Mouse (Mus musculus) intestine, embryonic 14.5 days (tissue): ENCODE measurements around the gene Gpam. TPM values are rescaled to one million over a fixed set of nuclear protein-coding genes. Genes with fewer than 3 reads are reported as not detected.

Experiments
- ATAC-seq: fragments of 200-750 bp; cut with Nextera tagmentation; replicated peaks from 2 replicates; pipeline ENCODE4 v1.8.0; 2017; ENCODE audit warnings: low read depth, moderate number of reproducible peaks, moderate TSS enrichment, moderate library complexity; ENCODE audit not compliant: low FRiP score, low TSS enrichment
- DNase-seq: peaks from one replicate; pipeline ENCODE4 v3.0.0-alpha.2; 2018; ENCODE audit warnings: low spot score
- H3K27ac ChIP-seq: fragments of 300-500 bp; sonication (generic); 2 replicates; pipeline ENCODE4 v1.5.1; 2014; ENCODE audit warnings: low read depth, mild to moderate bottlenecking, control low read depth
- H3K27me3 ChIP-seq: fragments of 300-500 bp; sonication (generic); replicated peaks from 2 replicates; pipeline ENCODE4 v1.6.1; 2014; ENCODE audit warnings: low read length, control low read depth; ENCODE audit not compliant: control insufficient read depth, insufficient read depth
- H3K36me3 ChIP-seq: fragments of 300-500 bp; sonication (generic); 2 replicates; pipeline ENCODE4 v1.6.1; 2014; ENCODE audit warnings: low read length, control low read depth; ENCODE audit not compliant: control insufficient read depth, insufficient read depth
- H3K4me1 ChIP-seq: fragments of 300-500 bp; sonication (generic); replicated peaks from 2 replicates; pipeline ENCODE4 v1.6.1; 2014; ENCODE audit warnings: low read length, control low read depth, mixed read lengths; ENCODE audit not compliant: control insufficient read depth, insufficient read depth
- H3K4me2 ChIP-seq: fragments of 300-500 bp; sonication (generic); 2 replicates; pipeline ENCODE4 v1.6.1; 2014; ENCODE audit warnings: low read length
- H3K4me3 ChIP-seq: fragments of 300-500 bp; sonication (generic); 2 replicates; pipeline ENCODE4 v1.5.1; 2014; ENCODE audit warnings: low read depth, low read length, control low read depth, mixed read lengths
- H3K9ac ChIP-seq: fragments of 300-500 bp; sonication (generic); 2 replicates; pipeline ENCODE4 v1.6.1; 2014; ENCODE audit warnings: mild to moderate bottlenecking, low read length
- H3K9me3 ChIP-seq: fragments of 300-500 bp; sonication (generic); 2 replicates; pipeline ENCODE4 v1.6.1; 2016; ENCODE audit warnings: low read length, control low read depth; ENCODE audit not compliant: control insufficient read depth
- WGBS: fragments of 180-500 bp; shearing (Covaris S2); extraction: QIAGEN DNeasy Blood & Tissue Kit; methylation state at CpG from one replicate; pipeline ENCODE4 v1.1.7; 2014; 5-methylcytosine and 5-hydroxymethylcytosine counted together
- polyA plus RNA-seq: library from polyadenylated mRNA; unstranded; fragments of >200 nt; fragmentation: Nextera tagmentation; extraction: Ambion mirVana; gene quantifications from 2 replicates; pipeline ENCODE4 v1.2.1, GENCODE M21; 2014

The Gpam gene
- polyA plus RNA-seq, 1 experiment from 2014 or later = 22.6 TPM

DNA sequence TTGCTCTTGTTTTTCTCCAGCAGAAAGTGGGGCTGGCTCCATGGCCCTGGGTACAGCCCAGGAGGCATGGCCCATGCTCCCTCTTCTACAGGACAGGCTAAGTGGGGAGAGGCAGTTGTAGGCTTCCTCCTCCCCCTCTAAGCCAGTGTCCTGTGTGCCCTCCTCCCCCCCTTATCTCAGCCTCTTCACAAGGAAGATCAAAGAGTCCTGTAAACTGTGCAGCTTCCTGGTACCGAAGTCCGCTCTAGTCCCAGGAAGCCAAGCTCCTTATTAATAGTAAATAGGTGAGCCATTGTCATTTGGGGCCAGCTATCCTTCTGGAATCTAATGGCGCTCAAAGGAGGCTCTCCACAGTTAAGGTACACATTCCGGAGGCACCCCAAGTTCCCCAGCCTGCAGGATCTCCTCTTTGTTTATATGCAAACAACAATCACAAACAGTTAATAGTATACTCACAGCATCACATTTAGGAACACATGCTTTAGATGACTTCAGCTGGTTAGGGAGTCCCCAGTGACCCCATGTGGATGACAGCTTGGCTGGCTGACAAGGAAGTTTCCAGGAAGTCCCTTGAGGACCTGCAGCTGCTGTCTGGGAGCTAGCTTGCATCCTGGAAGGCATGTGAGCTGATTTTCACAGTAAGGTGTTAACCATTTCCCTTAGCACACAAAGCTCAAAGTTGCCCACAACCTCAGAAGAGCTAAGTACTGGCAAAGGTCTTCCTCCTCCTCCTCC is 9.8 kb upstream of the Gpam start:
- H3K4me1 ChIP-seq = peaks cover 18% of the 10 kb centered on the region; the same call in 1 of the 2 replicates
- ATAC-seq (peak; percentile 78), DNase-seq (no peak)
- no peaks in the 10 kb centered on the region for H3K36me3 ChIP-seq
- H3K27ac ChIP-seq = 0 out of 2 replicates have a peak overlapping the region, but pooled peaks have one; percentile 12
- H3K27me3 ChIP-seq = no peaks in the 10 kb centered on the region
- no peak overlapping the region for H3K9ac ChIP-seq
- no peak overlapping the region for H3K4me2 ChIP-seq
- H3K9me3 ChIP-seq = no peaks in the 10 kb centered on the region
- 43% methylated on average over 4 of the region's 4 CpGs for WGBS
- H3K4me3 ChIP-seq = no peak overlapping the region

DNA sequence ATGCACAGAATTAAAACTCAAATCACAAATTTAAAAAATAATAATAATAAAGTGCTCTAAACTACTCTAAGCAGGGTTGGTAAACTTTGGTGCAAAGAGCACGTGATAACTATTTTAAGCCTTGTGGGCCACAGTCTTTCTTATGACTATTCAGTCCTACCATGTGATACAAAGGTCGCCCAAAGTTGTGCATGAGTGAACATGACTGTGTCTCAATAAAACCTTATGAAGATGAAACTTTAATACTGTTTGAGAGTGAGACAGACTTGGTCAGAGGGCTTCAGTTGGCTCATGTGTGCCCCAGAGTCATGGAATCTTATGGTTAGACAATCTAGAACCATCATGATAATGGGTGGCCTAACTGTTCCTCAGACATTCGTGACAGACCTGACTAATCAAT is 8.9 kb upstream of the Gpam start:
- Histone ChIP-seq H3K9me3 (no peaks in the 10 kb centered on the region), H3K27ac (no peak overlapping the region), H3K4me2 (no peak overlapping the region), H3K27me3 (no peaks in the 10 kb centered on the region), H3K9ac (no peak overlapping the region), H3K4me3 (no peak overlapping the region), H3K4me1 (peaks cover 18% of the 10 kb centered on the region; the same call in 1 of the 2 replicates), H3K36me3 (no peaks in the 10 kb centered on the region)
- DNase-seq (no peak), ATAC-seq (no peak)
- WGBS = 89% methylated on average over 3 of the region's 3 CpGs

DNA sequence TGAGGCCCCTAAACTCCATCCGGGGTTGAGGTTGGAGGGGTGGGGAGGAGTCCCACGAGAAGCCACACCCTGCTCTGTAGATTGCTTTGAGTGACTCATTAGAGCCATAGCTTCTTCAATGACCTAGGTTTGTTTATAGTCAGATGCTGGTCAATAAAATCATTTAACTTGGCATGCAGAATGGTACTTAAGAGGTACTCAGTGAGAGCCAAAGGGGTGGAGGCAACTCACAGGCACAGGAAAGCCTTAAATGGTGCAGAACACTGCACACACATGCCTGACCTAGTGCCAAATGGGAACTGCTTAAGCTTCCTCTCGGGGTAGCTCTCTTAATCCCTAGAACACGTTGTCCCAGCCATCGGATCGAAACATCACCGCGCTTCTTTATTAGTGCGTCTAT is 7.5 kb upstream of the Gpam start:
- Histone ChIP-seq H3K27me3 (no peaks in the 10 kb centered on the region), H3K4me1 (peaks cover 18% of the 10 kb centered on the region; the same call in 1 of the 2 replicates), H3K4me3 (no peak overlapping the region), H3K4me2 (no peak overlapping the region), H3K9ac (no peak overlapping the region), H3K36me3 (no peaks in the 10 kb centered on the region), H3K27ac (no peak overlapping the region), H3K9me3 (no peaks in the 10 kb centered on the region)
- no peak for DNase-seq
- WGBS = 75% methylated on average over 9 of the region's 9 CpGs
- no peak for ATAC-seq

DNA sequence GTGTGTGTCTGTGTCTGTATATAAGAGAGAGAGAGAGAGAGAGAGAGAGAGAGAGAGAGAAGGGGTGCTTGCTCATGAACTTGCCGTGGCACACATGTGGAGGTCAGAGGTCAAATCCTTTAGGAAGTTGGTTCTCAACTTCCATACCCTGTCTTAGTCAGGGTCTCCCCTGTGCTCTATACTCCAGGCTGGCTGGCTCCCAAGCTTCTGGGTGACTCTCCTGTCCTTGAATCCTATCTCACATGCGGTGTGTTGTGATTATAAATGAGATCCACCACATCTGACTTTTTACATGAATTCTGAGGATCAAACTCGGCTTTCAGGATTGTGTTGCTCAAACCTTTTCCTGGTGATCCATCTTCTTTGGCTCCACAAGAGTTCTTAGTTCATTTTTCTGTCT is 5.4 kb upstream of the Gpam start:
- no peak for ATAC-seq
- Histone ChIP-seq H3K27me3 (no peaks in the 10 kb centered on the region), H3K4me3 (no peak overlapping the region), H3K27ac (no peak overlapping the region), H3K4me2 (no peak overlapping the region), H3K9me3 (no peaks in the 10 kb centered on the region), H3K4me1 (peaks cover 11% of the 10 kb centered on the region; the same call in 1 of the 2 replicates), H3K36me3 (no peaks in the 10 kb centered on the region), H3K9ac (no peak overlapping the region)
- 78% methylated on average over 3 of the region's 3 CpGs for WGBS
- DNase-seq = no peak

DNA sequence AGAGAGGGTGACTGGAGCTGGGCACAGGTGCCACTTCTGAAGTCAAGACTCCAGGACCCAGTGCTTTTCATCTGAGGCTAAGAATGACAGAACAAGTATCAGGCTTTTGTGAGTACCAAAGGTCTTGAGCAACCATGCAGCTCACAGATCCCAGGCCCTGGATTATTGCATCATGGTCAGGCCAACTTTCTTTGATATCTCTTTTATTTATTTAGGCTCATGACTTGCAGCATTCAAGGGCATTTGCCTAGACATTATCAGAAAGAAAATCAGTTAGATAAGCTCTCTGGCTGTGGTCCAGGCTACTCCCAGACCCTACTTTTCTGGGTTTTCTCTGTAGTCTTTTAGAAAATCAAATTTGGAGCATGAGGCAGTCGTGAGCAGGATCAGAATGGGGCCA is 4.7 kb upstream of the Gpam start:
- H3K27ac ChIP-seq = no peak overlapping the region
- WGBS = 48% methylated on average over 1 of the region's 1 CpGs

DNA sequence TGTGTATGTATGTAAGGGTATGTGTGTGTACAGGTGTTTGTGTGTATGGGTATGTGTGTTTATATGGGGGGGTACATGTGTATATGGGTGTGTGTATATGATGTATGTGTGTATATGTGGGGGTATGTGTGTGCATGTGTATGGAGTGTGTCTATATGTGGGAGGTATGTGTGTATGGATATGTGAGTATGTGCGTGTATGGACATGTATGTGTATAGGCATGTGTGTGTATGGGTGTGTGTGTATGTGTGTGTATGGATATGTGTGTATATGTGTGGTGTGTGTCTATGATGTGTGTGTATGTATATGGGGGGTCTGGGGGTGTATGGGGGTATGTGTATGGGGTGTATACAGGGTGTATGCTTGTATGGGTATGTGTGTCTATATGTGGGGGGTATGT is 1.4 kb upstream of the Gpam start:
- WGBS = 90% methylated on average over 1 of the region's 1 CpGs
- Histone ChIP-seq H3K36me3 (no peaks in the 10 kb centered on the region), H3K4me2 (no peak overlapping the region), H3K4me1 (no peaks in the 10 kb centered on the region), H3K27ac (no peak overlapping the region), H3K27me3 (no peaks in the 10 kb centered on the region), H3K9me3 (no peaks in the 10 kb centered on the region), H3K4me3 (no peak overlapping the region), H3K9ac (no peak overlapping the region)
- ATAC-seq (no peak; the same call in 1 of the 2 replicates), DNase-seq (no peak)

More for the DNA sequence above, 4.7 kb upstream of the Gpam start:
- Histone ChIP-seq H3K9ac (no peak overlapping the region), H3K4me1 (peaks cover 4% of the 10 kb centered on the region; the same call in 1 of the 2 replicates), H3K4me2 (no peak overlapping the region), H3K9me3 (no peaks in the 10 kb centered on the region), H3K4me3 (no peak overlapping the region), H3K36me3 (no peaks in the 10 kb centered on the region), H3K27me3 (no peaks in the 10 kb centered on the region)
- ATAC-seq (no peak), DNase-seq (no peak)

DNA sequence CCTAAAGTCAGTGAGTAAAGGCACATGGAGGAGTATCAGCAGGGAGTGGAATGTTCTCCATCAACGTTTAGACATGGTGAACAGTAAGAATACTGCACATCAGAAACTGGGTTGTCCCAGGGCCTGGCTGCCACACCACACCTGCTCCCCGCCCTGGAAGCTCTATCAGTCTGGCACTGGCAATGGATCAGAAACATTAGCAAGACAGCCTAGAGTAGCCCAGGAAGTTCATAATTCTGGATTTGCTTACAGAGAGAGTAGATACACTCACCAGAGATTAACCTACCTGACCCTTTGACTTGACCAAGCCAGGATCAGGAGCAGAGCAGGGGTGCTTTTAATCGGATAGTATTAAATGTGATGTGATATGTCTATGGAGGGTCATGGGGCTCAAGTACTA is 1.6 kb downstream of the Gpam start:
- ATAC-seq (no peak), DNase-seq (no peak)
- H3K4me1 ChIP-seq = peaks cover 4% of the 10 kb centered on the region; the same call in 1 of the 2 replicates
- H3K27me3 ChIP-seq = no peaks in the 10 kb centered on the region
- H3K9me3 ChIP-seq = no peaks in the 10 kb centered on the region
- no peak overlapping the region for H3K4me3 ChIP-seq
- H3K9ac ChIP-seq = no peak overlapping the region
- H3K4me2 ChIP-seq = no peak overlapping the region
- 72% methylated on average over 3 of the region's 3 CpGs for WGBS
- H3K27ac ChIP-seq = no peak overlapping the region
- H3K36me3 ChIP-seq = no peaks in the 10 kb centered on the region

DNA sequence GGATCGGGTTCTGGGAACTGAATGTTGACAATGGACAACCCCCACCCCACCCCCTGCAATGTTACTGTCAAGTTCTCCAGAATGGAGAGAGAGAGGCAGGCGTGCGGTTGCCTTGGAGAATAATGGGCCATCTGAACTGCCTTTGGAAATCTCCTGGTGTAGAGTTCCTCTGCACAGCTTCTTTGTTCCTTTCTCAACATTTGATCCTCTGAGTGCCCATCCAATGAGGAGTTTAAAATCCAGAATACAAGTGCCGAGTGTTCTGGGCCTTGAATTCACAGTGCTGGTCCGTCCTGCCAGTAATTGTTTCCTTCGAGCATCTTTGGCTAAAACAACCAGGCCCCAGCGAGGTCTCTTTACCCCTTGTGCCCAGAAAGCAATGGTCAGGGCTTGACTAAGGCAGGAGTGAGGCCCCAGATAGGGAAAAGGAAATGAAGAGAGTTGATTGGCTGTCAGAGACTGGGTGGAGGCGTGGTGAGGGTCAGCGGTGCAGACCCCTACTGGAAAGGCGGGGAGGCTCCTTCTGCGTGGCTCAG is 4.0 kb downstream of the Gpam start:
- 59% methylated on average over 11 of the region's 11 CpGs for WGBS
- H3K4me1 ChIP-seq = peaks cover 4% of the 10 kb centered on the region; the same call in 1 of the 2 replicates
- no peak overlapping the region for H3K27ac ChIP-seq
- no peaks in the 10 kb centered on the region for H3K36me3 ChIP-seq
- H3K27me3 ChIP-seq = no peaks in the 10 kb centered on the region
- no peak overlapping the region for H3K4me2 ChIP-seq
- no peak for ATAC-seq
- no peak for DNase-seq
- no peak overlapping the region for H3K9ac ChIP-seq
- H3K9me3 ChIP-seq = no peaks in the 10 kb centered on the region
- no peak overlapping the region for H3K4me3 ChIP-seq
